In the genomic region with DNA sequence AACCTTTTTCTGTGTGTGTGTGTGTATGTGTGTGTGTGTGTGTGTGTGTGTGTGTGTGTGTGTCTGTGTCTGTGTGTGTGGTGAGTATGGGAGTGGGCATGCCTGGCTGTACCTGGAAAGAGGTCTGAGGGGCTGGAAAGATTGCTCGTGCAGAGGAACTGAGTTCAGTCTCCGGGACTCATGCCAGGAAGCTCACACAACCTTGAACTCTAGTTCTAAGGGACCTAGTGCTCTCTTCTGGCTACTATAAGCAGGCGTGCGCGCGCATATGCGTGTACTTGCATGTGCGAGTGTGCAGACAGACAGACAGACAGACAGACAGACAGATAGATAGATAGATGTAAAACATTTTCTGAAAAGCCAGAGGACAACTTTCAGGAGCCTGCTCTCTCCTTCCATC, we compare ENCODE assay signal across 12 mouse cellular contexts.
"Had no signal": no experiment of that assay in that cellular context is flagged by ENCODE, and none has a peak within 500 bp of the region (broad histone marks: within the 10 kb centered on the region; RNA-seq: fewer than 3 reads in every experiment).

No protein-coding gene starts in this region.

- H3K27ac ChIP-seq: limb, embryonic 12.5 days; liver, embryonic 14.5 days; neural tube, embryonic 12.5 days had no signal

- DNase-seq: kidney, adult 2 months; layer of hippocampus, postnatal 36 days; liver; lung, adult 18-20 months; midbrain, embryonic 14.5 days; retina, postnatal 1 day; right cerebral cortex, postnatal 4 days; spleen, adult 18-20 months; thymus, postnatal 14 days had no signal

- H3K4me2 ChIP-seq: limb, embryonic 12.5 days; neural tube, embryonic 12.5 days had no signal

- H3K4me1 ChIP-seq: neural tube, embryonic 12.5 days had no signal

- H3K9me3 ChIP-seq: limb, embryonic 12.5 days; neural tube, embryonic 12.5 days had no signal

- H3K4me3 ChIP-seq: limb, embryonic 12.5 days; neural tube, embryonic 12.5 days had no signal

- H3K9ac ChIP-seq: limb, embryonic 12.5 days; liver, embryonic 14.5 days; neural tube, embryonic 12.5 days had no signal

- H3K27me3 ChIP-seq: limb, embryonic 12.5 days; neural tube, embryonic 12.5 days had no signal
